Mouse (Mus musculus): ENCODE data around the gene Otof. TPM values are rescaled to one million over a fixed set of nuclear protein-coding genes. Genes with fewer than 3 reads are reported as not detected.

Gene Otof
- polyA plus RNA-seq, 1 experiment from 2014 or later, result 0.30 TPM

DNA sequence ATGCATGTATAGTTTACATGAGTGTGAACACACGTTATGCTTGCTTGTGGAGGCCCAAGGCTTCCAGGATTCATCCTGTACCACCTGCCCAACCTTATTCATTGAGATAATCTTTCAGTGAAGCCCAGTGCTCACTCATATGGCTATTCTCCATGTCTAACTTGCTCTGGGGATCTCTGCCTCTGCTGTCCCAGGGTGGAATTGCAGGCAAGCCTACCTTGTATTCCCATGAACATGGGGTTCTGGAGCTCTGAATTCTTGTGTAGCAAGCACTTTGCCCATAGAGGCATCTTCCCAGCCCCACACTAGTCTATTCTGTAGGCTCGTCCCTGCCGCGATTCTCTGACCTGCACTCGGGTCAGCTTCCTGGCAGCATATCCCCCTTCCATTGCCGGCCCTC is 5.7 kb downstream of the Otof start:
- ATAC-seq (ENCODE audit: insufficient read depth, low FRiP score), result no peak
- no peaks in the 10 kb centered on the region for H3K9me3 ChIP-seq (replicated peaks; ENCODE audit: control insufficient read depth, low read length)
- H3K9ac ChIP-seq (ENCODE audit: low read length), result no peak overlapping the region
- 51% methylated on average over 6 of the region's 6 CpGs for WGBS
- no peaks in the 10 kb centered on the region for H3K4me1 ChIP-seq (ENCODE audit: control insufficient read depth, insufficient read depth, low read length)
- H3K36me3 ChIP-seq (ENCODE audit: control insufficient read depth, insufficient read depth, low read length), result no peaks in the 10 kb centered on the region
- no peak overlapping the region for H3K4me2 ChIP-seq (ENCODE audit: low read depth, low read length)
- H3K27ac ChIP-seq (ENCODE audit: low read length), result no peak overlapping the region
- no peak overlapping the region for H3K4me3 ChIP-seq (replicated peaks; ENCODE audit: low read length)
- no peaks in the 10 kb centered on the region for H3K27me3 ChIP-seq (ENCODE audit: control insufficient read depth, insufficient read depth, low read length)

DNA sequence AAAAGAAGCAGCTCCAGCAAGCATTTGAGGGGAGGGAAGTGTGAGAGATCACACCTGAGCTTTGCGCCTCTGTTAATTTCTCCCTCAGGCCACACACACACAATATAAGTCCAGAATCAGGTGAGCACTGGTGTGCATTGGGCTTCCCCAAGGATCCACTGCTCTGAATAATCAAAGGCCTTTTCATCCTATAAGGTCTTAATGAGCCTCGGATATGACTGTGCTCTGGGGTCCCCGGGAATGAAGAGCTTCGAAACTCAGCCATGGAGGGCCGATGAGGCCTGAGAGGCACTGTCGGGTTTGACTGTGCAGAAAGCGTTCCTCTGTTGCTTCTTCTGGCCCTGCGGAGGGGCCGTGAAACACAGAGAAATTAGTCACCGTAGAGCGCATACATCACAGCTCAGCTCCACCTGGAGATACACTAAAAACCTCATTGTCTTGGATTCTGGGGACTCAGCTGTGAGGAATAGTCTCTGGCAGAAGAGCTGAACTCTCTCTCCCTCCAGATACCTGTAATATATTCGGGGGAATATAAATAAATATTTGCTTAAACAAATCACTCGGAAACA is 17.3 kb downstream of the Otof start:
- WGBS, result 79% methylated on average over 13 of the region's 13 CpGs
- Histone ChIP-seq H3K9ac (ENCODE audit: low read length) (no peak overlapping the region), H3K27me3 (ENCODE audit: control insufficient read depth, insufficient read depth, low read length) (no peaks in the 10 kb centered on the region), H3K4me3 (replicated peaks; ENCODE audit: low read length) (no peak overlapping the region), H3K36me3 (ENCODE audit: control insufficient read depth, insufficient read depth, low read length) (no peaks in the 10 kb centered on the region), H3K9me3 (replicated peaks; ENCODE audit: control insufficient read depth, low read length) (no peaks in the 10 kb centered on the region), H3K4me2 (ENCODE audit: low read depth, low read length) (no peak overlapping the region), H3K4me1 (ENCODE audit: control insufficient read depth, insufficient read depth, low read length) (no peaks in the 10 kb centered on the region), H3K27ac (ENCODE audit: low read length) (no peak overlapping the region)
- ATAC-seq (ENCODE audit: insufficient read depth, low FRiP score), result no peak

DNA sequence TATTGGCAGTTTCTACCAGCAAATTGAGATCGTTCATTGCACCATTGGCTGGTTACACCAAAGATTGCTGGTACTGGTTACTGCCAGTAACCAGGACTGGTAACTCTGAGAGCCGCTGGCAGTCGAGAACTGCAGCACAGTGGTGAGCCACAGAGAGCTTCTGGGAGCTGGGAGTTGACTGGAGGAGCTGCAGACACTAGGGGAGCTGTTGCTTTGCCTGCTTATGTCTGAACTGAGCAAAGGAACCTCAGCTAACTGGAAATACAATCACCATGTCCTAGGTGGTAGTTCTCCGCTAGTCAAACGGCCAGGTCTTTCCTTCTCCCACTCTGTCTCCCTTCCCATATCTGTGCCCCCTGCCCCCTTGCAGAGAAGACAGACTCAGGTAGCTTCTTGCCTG is 19.5 kb downstream of the Otof start:
- Histone ChIP-seq H3K9ac (ENCODE audit: low read length) (no peak overlapping the region), H3K9me3 (replicated peaks; ENCODE audit: control insufficient read depth, low read length) (no peaks in the 10 kb centered on the region), H3K36me3 (ENCODE audit: control insufficient read depth, insufficient read depth, low read length) (no peaks in the 10 kb centered on the region), H3K4me3 (replicated peaks; ENCODE audit: low read length) (no peak overlapping the region), H3K4me2 (ENCODE audit: low read depth, low read length) (no peak overlapping the region), H3K27me3 (ENCODE audit: control insufficient read depth, insufficient read depth, low read length) (no peaks in the 10 kb centered on the region), H3K27ac (ENCODE audit: low read length) (no peak overlapping the region), H3K4me1 (ENCODE audit: control insufficient read depth, insufficient read depth, low read length) (no peaks in the 10 kb centered on the region)
- 60% methylated on average over 5 of the region's 5 CpGs for WGBS
- ATAC-seq (ENCODE audit: insufficient read depth, low FRiP score), result no peak

DNA sequence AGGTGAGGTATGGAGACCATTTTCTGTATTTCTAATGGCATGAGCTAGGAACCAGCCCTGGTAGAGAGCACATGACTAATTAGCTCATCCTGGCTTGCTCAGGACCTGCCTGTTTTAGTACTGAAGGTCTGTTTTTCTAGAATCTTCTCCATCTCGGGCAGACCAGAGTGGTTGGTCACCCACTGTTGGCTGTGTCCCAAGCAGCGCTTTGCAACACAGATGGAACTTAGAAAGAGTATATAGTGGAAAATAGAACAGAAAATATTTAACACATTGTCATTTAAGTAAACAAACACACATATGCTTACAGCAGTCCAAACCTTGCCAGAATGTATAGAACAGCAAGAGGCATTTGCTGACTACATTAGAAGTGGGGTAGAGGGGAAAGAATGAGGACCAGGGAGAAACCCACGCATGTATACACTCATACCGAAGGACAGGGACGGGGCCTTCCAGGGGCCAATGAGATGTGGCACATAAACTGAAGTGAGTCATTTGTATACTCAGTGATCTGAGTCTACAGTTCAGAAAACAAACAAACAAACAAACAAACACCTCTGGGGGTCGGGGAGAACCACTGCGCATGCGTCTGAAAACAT is 21.3 kb downstream of the Otof start:
- Histone ChIP-seq H3K4me3 (replicated peaks; ENCODE audit: low read length) (no peak overlapping the region), H3K4me1 (ENCODE audit: control insufficient read depth, insufficient read depth, low read length) (no peaks in the 10 kb centered on the region), H3K27ac (ENCODE audit: low read length) (no peak overlapping the region), H3K36me3 (ENCODE audit: control insufficient read depth, insufficient read depth, low read length) (no peaks in the 10 kb centered on the region), H3K4me2 (ENCODE audit: low read depth, low read length) (no peak overlapping the region), H3K27me3 (ENCODE audit: control insufficient read depth, insufficient read depth, low read length) (no peaks in the 10 kb centered on the region), H3K9me3 (replicated peaks; ENCODE audit: control insufficient read depth, low read length) (no peaks in the 10 kb centered on the region), H3K9ac (ENCODE audit: low read length) (no peak overlapping the region)
- no peak for ATAC-seq (ENCODE audit: insufficient read depth, low FRiP score)
- 82% methylated on average over 8 of the region's 8 CpGs for WGBS

DNA sequence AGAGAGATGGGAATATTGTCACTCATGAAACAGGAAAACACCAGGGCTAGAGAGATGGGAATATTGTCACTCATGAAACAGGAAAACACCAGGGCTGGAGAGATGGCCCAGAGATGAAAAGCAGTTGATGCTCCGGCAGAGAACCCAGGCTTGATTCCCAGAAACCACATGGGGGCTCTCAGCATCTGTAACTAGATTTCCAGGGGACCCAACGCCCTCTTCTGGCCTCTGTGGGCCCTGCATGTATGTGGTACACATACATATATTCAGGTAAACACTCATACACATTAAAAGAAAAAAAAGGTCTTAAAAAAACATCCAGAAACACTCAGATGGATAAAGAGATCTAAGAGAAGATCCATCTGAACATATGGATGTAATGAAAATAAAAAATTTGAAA is 22.8 kb downstream of the Otof start:
- no peaks in the 10 kb centered on the region for H3K27me3 ChIP-seq (ENCODE audit: control insufficient read depth, insufficient read depth, low read length)
- H3K27ac ChIP-seq (ENCODE audit: low read length), result no peak overlapping the region
- ATAC-seq (ENCODE audit: insufficient read depth, low FRiP score), result no peak
- H3K4me2 ChIP-seq (ENCODE audit: low read depth, low read length), result no peak overlapping the region
- H3K4me3 ChIP-seq (replicated peaks; ENCODE audit: low read length), result no peak overlapping the region
- no peaks in the 10 kb centered on the region for H3K4me1 ChIP-seq (ENCODE audit: control insufficient read depth, insufficient read depth, low read length)
- no peak overlapping the region for H3K9ac ChIP-seq (ENCODE audit: low read length)
- no peaks in the 10 kb centered on the region for H3K36me3 ChIP-seq (ENCODE audit: control insufficient read depth, insufficient read depth, low read length)
- no peaks in the 10 kb centered on the region for H3K9me3 ChIP-seq (replicated peaks; ENCODE audit: control insufficient read depth, low read length)
- 54% methylated on average over 2 of the region's 2 CpGs for WGBS

DNA sequence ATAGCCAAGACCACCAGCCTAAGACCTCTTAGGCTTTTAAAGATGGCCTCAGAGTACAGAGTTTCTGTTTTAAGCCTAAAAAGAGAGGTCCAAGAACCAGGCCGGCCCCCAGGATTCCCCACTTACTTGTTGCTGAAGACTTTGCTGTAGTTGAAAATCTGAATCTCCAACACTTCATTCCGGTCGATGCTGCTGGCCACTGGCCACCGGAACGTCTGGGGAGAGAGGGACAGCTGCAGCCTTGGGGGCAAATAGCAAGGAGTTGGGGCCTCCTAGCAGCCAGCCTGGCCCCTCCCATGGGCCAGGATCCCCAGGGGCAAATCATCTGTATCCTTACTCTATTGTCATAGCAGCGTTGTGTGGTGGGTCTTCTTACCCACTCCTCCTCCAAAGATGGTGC is 34.3 kb downstream of the Otof start:
- Histone ChIP-seq H3K27ac (ENCODE audit: low read length) (no peak overlapping the region), H3K9me3 (replicated peaks; ENCODE audit: control insufficient read depth, low read length) (no peaks in the 10 kb centered on the region), H3K4me1 (ENCODE audit: control insufficient read depth, insufficient read depth, low read length) (no peaks in the 10 kb centered on the region), H3K9ac (ENCODE audit: low read length) (no peak overlapping the region), H3K36me3 (ENCODE audit: control insufficient read depth, insufficient read depth, low read length) (no peaks in the 10 kb centered on the region), H3K4me2 (ENCODE audit: low read depth, low read length) (no peak overlapping the region), H3K4me3 (replicated peaks; ENCODE audit: low read length) (no peak overlapping the region), H3K27me3 (ENCODE audit: control insufficient read depth, insufficient read depth, low read length) (no peaks in the 10 kb centered on the region)
- 83% methylated on average over 6 of the region's 6 CpGs for WGBS
- no peak for ATAC-seq (ENCODE audit: insufficient read depth, low FRiP score)

DNA sequence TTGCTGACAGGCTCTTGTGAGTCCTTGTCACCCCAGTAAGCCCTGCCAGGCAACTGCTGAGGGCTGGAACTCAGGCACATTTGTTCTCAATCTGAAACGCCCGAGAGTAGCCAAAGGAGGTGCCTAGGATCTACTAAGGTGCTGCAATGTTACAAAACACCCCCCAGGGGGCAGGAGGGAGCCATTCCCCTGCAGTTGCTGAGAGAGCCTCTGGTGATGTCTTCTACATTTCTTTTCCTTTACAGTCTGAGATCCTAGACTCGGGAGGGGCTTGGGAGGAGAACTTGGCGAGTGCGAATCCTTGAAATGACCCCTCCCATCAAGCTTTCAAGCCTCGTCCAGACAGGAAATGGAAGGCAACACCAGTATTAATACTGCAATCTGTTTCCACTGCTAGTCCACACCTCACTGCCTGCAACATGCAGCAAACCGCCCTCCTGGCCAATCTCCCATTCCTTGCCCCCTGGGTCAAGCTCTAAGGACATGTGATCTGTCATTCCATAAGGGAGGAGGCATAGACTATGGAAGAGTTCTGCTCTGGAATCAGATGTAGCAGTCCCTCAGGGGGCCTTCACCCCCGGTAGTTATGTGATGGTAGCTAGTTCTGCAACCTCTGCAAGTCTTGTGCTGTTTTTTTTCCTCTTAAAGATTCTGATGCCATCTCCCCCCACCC is 38.0 kb downstream of the Otof start:
- Histone ChIP-seq H3K4me3 (replicated peaks; ENCODE audit: low read length) (no peak overlapping the region), H3K27me3 (ENCODE audit: control insufficient read depth, insufficient read depth, low read length) (no peaks in the 10 kb centered on the region), H3K4me2 (ENCODE audit: low read depth, low read length) (no peak overlapping the region), H3K4me1 (ENCODE audit: control insufficient read depth, insufficient read depth, low read length) (no peaks in the 10 kb centered on the region), H3K27ac (ENCODE audit: low read length) (no peak overlapping the region), H3K9me3 (replicated peaks; ENCODE audit: control insufficient read depth, low read length) (no peaks in the 10 kb centered on the region), H3K36me3 (ENCODE audit: control insufficient read depth, insufficient read depth, low read length) (no peaks in the 10 kb centered on the region), H3K9ac (ENCODE audit: low read length) (no peak overlapping the region)
- peak; percentile 63 for ATAC-seq (ENCODE audit: insufficient read depth, low FRiP score)
- 18% methylated on average over 8 of the region's 8 CpGs for WGBS

DNA sequence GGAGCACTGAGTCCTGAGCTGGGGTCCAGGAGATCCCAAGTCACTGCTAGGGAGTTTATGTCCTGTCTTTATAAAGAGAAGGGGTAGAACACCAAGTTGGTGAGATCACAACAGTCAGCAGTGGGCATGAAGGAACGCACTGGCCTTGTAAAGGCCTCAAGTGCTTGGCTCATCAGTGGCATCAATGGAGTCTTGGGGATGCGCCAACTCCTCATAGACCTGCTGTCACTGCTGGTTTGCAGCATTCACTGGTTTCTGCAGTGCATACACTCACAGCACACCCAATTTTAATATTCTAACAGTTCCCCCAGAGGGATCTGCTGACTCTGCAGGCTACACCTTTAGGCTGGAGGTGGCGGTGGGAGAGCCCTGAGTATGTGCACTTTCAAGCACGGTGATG is 38.6 kb downstream of the Otof start:
- H3K9ac ChIP-seq (ENCODE audit: low read length), result no peak overlapping the region
- H3K4me3 ChIP-seq (replicated peaks; ENCODE audit: low read length), result no peak overlapping the region
- no peak overlapping the region for H3K27ac ChIP-seq (ENCODE audit: low read length)
- H3K27me3 ChIP-seq (ENCODE audit: control insufficient read depth, insufficient read depth, low read length), result no peaks in the 10 kb centered on the region
- H3K4me1 ChIP-seq (ENCODE audit: control insufficient read depth, insufficient read depth, low read length), result no peaks in the 10 kb centered on the region
- no peaks in the 10 kb centered on the region for H3K36me3 ChIP-seq (ENCODE audit: control insufficient read depth, insufficient read depth, low read length)
- WGBS, result 79% methylated on average over 4 of the region's 4 CpGs
- H3K9me3 ChIP-seq (replicated peaks; ENCODE audit: control insufficient read depth, low read length), result no peaks in the 10 kb centered on the region
- no peak for ATAC-seq (ENCODE audit: insufficient read depth, low FRiP score)
- no peak overlapping the region for H3K4me2 ChIP-seq (ENCODE audit: low read depth, low read length)

DNA sequence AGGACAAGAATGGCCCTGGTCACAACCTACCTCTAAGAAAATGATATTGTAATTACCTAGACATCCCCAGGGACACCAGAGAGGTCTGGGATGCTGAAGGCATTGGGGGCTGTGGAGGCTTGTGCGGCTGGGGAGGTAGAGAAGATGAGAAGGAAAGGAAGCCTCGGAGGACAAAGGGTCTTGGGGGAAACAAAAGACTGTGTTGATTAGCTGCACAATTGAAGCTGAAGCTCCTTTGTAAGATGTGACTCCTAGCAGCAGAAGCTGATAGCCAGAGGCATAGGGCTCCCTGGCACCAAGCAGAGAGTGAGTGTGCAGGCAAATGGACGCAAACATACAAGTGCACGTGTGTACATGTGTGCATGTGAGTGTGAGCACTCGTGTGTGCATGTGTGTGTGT is 45.1 kb downstream of the Otof start:
- ATAC-seq (ENCODE audit: insufficient read depth, low FRiP score), result no peak
- Histone ChIP-seq H3K36me3 (ENCODE audit: control insufficient read depth, insufficient read depth, low read length) (no peaks in the 10 kb centered on the region), H3K4me3 (replicated peaks; ENCODE audit: low read length) (no peak overlapping the region), H3K9ac (ENCODE audit: low read length) (no peak overlapping the region), H3K27me3 (ENCODE audit: control insufficient read depth, insufficient read depth, low read length) (no peaks in the 10 kb centered on the region), H3K27ac (ENCODE audit: low read length) (no peak overlapping the region), H3K9me3 (replicated peaks; ENCODE audit: control insufficient read depth, low read length) (no peaks in the 10 kb centered on the region), H3K4me2 (ENCODE audit: low read depth, low read length) (no peak overlapping the region), H3K4me1 (ENCODE audit: control insufficient read depth, insufficient read depth, low read length) (no peaks in the 10 kb centered on the region)
- WGBS, result 65% methylated on average over 5 of the region's 5 CpGs
